Mouse (Mus musculus) frontal cortex, adult 2 months (tissue): ENCODE data around the gene Csf3. TPM values are rescaled to one million over a fixed set of nuclear protein-coding genes. Genes with fewer than 3 reads are reported as not detected.
"Not testable (repeated sequence)": the region's sequence is repeated elsewhere in the genome, so short reads cannot be mapped to it uniquely, and the experiment has no call there.

Experiments used
- DNase-seq, 2 experiments: peaks; one replicate each; pipeline ENCODE4 v3.0.0; 2022; ENCODE audit warnings: low spot score in 1 of 2; ENCODE audit errors: extremely low spot score in 1 of 2
- polyA plus RNA-seq: library from polyadenylated mRNA; depleted of rRNA; stranded (reverse); fragments of >200 nt; gene quantifications from 2 replicates; pipeline ENCODE4 v1.2.3, GENCODE M21; 2012

The Csf3 gene
- polyA plus RNA-seq, 1 experiment = not detected

DNA sequence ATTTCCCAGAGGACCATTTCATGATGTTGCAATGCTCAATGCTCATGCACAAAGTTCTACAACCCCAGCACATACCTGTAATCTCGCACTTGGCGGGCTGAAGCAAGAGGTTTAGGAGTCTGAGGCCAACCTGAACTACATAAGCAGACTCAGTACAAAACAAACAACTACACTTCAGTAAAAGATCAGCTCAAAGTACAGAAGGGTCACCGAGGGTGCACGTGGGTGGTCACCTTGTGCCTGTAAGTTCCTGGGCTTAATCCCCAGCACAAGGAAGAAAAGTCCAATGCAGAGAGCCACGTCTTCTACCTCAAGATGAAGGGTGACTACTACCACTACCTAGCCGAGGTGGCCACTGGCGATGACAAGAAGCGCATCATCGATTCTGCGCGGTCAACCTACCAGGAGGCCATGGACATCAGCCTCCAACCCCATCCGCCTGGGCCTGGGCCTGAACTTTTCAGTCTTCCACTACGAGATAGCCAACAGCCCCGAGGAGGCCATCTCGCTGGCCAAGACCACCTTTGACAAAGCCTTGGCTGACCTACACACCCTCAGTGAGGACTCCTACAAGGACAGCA, 25.0 kb downstream of the Csf3 start:
- DNase-seq = no peak

DNA sequence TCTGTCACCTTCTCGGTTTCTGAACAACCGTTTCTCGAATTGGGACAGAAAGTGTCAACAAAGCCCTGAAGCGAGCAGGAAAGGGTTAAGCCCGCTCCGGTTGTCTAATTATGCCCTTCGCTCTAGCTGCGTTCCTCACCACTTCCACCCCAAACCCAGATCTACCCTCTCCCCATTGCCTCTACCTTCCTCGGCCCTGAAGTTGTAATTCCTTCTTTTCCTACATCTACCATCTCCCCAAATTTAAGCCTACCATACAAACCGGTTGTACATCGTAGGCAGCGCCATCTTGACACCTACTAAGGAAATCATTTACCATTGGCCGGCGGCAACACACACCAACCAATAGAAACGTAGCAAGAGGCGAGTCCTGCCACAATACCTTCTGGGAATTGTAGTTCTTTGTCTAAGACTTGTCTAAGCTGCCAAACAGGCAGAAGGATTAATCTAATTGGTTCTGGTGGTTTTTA, 28.1 kb downstream of the Csf3 start, which contains the start of gene Med24:
Gene Med24, minus strand, starts transcription at position 317 of the 470 bp plus-strand sequence.
- DNase-seq = peak; percentile 91 to 95

DNA sequence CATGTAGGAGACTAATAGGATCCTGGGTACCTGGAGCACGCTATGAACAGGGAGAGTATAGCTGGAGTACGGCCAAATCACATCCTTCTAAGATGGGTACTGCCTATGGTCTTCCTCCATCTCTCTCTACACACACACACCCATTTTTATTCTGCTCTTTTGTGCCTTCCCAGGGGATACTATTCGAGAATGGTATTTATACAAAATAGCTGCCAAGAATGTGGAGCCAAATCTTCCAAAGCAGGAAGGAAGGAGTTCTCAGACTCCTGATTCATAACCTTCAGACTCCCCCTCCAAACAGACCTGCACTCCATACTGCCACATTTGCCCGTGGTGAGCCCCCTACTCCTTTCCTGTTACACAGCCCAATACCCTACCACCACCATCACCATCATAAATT, 29.7 kb downstream of the Csf3 start:
- DNase-seq = no peak

DNA sequence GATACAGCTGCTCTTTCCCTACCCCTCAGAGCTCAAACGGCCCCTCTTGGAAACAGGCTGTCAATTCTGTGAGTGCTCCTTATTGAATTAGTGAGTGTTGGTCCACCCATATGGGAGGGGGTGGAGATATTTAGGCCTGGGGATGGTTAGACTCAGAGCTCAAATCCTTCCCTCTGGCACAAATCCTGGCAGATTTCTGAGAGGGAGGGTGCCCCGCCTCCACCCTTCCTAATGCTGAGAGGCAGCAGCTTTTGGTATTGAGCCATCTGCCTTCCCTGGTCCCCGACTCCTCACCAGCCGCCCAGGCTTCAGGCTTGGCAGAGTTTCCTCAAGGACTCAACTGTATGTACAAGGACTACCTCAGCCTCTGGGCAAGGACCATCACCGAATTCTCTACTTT, 30.1 kb downstream of the Csf3 start:
- DNase-seq = peak in 1 of 2 experiments; percentile 90

DNA sequence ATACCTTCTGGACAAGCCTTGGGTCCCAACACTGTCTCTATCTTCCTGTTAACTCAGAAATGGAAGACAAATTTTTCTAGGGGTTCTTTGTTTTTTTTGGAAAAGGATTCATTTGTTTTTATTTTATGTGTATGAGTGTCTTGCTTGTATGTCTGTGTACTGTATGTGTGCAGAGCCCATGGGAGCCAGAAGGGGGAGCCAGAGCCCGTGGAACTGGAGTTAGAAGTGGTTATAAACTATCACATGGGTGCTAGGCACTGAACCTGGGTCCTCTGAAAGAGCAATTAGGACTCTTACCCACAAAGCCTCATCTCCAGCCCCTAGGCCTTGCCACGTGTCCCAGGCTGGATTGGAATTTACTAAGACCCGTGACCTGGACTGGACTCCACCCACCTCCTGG, 33.0 kb downstream of the Csf3 start:
- DNase-seq = no peak

DNA sequence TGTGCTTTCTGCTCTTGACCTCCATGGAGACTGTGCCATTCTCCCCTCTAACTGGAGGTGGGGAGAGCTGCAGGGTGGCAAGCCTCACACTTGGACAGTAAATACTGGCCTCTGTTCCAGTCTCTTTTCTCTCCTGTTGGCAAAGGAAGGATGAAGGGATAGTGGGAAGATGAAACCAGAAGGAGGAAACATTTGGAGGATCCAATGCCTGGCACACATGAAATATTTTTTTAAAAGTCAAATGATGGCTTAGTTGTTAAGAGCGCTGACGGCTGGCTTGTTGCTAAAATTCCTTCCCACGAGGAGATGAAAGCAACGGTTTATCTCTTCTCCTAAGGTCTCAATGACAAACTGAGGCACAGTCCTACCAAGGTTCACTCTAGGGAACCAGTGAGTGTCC, 34.0 kb downstream of the Csf3 start:
- peak in 1 of 2 experiments; percentile 54 for DNase-seq

DNA sequence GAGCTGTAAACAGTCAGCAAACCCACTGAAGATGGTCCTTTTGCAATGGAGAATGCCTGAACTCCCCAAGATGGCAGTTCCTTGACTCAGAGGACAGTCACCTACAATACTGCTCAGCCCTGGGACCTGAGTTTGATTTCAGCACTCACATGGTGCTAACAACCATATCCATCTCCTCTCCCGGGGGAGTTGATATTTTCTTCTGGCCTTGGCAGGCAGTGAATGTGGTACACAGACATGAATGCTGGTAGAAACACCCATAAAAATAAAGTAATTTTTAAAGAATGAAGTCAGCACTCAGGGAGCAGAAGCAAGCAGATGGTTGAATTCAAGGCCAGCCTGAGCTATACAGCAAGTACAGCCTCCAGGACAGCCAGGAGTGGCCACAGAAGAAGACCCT, 35.1 kb downstream of the Csf3 start:
- no peak for DNase-seq

DNA sequence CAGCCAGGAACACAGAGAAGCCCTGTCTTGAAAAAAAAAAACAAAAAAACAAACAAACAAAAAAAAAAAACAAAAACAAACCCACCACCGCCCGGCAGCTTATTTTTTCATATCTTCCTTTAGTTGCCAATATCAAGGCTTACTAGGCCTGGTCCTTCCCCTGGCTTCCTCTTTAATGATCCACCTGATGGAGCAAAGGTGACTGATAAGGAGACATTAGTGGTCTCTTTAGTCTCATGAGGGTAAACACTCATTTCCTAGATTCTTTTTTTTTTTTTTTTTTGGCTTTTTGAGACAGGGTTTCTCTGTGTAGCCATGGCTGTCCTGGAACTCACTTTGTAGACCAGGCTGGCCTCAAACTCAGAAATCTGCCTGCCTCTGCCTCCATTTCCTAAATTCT, 36.2 kb downstream of the Csf3 start:
- DNase-seq = not testable (repeated sequence)

DNA sequence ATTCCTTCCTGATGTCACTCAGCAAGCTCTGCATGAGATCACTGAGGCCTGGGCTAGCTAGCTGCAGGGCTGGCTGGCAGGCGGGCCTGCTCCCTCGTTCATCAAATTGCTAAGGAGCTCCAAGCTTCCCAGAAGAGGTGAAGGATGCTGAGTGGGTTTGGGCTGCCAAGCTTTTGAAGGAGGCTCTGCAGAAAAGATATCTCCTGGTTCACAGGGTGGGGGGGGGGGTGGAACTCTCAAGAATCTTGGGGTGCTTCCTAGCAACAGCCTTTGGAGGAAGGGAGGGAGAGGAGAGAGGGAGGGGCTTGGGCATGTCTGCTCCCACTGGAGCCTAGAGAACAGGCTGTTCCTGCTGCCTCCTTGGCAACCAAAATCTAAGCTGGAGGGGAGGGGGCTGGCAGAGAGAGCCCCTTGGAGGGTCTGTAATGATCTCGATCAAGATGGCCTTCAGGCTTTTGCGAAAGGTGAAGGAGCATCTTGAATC, 37.4 kb downstream of the Csf3 start:
- DNase-seq = peak in 1 of 2 experiments; percentile 77

DNA sequence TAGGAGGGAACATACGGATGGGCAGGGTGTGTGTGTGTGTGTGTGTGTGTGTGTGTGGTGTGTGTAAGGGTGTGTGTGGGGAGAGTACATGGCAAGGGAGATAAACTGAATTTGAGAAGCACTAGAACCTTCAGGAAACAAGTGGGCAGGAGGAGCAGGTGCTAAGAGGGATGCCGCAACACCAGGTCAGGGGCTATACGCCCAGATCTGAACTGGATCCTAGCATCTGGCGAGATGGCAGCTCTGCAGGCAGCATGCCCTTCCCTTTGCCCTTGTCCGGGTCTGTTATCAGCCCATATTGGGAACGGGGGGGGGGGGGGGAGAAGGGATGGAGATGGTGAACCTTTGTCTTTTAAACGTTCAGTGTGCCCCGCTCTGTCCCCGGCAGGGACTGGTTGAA, 37.9 kb downstream of the Csf3 start:
- no peak for DNase-seq

DNA sequence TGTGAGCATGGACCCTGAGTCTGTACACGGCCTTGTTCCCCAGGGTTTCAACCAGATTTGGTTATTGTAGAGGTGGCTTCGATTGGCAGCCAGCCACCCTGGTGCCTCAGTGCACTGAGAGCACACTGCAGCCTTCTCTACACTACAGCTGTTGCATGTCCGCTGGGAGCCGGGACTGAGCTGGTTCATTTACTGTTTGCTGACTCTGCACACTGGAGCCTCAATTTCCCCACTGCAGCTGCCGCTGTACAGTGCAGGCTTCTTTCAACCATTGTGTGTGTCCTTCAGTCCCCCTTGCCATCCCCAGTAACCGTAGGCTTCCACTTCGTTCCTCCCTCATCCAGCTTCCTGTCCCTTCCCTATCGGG, 38.9 kb downstream of the Csf3 start:
- no peak for DNase-seq

DNA sequence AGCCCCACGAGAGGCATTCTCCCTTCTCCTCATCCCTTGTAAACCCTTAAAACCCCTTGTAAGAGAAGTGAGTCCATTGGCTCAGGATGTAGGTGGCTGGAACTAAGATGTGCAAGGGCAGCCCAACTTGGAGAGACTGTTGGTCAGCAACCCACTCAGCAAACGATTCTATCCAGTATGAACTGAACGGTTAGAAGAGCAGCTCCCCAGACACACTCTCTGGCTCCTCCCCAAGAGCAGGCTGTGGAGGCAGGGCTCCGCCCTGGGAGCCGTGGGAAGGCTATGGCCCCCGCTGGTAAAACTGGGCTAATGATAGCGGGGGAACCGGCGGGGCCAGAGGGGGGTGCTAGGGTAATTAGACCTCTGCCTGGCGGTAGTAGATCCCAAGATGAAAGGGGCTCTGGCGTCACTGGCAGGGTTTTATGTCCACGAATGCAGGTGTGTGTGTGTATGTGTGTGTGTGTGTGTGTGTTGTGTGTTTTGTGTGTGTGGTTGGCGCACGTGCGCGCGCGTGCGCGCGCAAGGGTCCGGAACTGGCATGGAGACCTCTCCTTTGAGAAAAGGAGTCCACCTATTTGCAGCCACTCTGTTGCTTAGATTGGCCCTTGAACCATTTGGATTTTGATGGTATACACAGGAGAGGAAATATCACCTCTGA, 39.5 kb downstream of the Csf3 start, which contains the start of gene Thra:
Gene Thra, plus strand, starts transcription at position 246 of the 658 bp plus-strand sequence.
- DNase-seq = peak in 1 of 2 experiments; percentile 75

DNA sequence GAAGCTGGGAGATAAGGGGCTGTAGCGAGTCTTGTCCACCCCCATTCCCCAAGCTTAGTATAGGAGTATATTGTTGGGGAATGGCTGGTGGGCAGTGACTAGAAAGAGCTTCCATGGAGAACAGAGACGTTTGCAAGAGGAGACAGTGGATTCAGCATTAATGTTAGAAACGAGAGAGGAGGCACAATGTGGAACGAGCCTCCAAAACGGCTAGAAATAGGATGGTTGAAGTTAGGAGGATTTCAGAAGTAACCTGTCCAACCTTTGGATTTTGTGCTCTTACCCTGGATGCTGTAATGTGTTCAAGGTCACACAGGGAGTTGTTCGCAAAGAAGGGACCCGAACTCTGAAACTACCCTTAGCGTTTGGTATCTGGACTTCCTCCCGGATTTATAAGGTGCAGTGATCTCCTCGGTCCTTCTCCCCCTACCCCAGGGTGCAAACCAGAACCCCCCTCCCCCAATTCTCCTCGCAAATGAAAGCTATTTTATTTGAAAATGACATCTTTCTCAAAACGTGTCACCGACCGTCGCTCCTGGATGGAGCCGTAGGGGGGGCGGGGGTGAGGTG, 40.1 kb downstream of the Csf3 start:
- DNase-seq = no peak

DNA sequence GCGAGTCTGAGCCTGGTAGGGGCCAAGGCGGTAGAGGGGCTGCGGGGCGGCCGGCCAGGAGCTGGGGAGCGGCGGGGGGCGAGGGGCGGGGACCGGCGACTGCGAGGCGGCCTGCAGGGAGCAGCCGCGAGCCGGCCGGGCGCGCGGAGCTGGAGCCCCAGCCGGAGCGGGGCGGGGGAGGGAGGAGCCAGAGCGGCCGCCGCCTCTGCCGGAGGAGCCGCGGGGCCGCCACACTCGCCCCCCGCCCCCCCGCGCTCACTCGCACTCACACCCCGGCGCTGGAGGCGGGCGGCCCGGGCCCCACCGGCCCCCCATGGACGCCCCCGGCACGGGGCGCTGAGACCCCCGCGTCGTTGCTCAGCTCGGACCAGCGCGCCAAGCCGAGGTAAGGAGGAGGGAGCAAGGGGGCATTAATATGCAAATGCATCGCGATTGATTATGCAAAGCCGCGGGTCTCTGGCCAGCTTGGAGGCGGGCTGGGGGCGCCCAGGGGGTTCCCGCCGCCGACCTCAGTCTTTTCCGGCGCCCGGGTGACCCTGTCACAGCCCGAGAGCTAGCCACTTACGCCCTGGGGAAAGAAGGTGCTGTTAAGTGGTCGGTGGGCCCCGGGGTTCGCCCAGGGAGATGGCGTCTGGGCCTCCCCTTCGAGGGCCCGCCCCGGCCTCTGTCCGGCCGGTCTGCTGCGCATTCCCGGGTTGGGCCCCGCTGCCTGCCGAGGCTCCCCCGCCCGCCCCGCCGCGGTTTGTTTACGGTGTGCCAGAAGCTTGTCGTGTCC, 40.7 kb downstream of the Csf3 start:
- DNase-seq = no peak

DNA sequence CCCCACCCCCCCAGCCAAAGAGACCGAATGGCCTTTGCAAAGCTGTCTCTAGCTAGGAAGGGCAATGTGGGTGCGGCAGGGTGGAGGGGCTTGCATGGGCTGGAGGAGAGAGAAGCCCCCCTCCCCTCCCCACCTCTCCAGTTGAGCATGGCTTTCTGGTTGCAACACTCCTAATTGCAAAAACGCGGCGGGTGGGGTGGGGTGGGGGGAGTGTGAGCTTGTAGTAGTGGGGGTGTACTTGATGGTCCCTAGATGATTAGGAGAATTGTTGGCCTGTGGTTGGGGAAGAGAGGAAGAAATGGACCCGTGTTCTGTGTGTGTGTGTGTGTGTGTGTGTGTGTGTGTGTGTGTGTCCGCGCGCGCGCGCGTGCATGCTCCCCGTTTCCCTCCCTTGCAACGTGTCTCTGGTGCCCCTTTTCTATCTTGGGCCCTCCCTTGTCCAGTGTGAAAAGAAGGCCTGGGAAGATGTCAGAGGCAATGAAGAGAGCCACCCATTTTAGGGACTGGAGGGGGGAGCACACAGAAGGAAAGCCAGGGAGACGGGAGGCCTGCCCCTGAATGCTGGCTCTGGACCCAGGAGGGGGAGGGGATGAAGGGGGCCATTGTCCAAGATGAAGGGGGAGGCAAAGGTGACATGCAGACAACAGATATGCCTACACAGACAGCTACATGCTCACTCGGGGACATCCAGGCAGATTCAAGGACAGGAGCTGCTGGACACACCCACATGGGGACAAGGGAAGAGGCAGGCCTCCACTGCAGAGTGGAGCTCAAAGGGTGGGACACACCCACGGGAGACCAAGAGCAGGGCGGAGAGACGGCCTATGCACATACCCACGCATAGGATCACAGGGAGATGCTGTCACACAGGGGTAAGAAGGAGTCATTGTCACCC, 41.6 kb downstream of the Csf3 start:
- peak in 1 of 2 experiments; percentile 59 for DNase-seq

DNA sequence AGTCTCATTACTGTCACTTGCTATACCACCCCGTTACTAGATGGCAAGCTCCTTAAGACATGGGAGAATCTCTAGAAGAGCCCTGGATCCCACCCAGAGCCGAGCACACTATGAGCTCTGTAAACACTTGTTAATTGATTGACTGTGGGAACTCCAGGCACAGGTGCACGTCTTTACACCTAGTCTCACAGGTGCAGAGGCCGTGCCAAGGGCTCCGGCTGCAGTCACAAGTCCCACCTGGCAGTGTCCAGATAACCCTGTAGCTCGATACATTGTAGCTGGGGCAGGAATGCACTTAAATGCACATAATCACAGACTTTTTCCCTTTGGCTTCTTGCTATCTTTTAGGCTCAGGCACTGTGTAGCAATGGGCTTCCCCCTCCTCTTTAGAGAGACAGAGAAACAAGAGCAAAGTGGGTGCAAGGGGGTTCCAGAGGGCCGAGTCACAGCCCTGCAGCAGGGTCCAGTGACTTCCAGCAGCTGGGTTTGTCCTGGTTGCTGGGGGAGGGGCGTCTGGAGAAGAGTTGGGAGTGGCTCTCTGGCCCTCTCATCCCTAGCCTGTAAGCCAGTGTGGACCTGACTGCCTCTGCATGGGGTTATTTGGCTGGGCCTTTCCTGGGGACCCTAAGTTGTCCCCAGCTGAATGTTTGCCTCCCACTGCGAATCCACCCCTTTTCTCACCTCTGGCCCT, 42.7 kb downstream of the Csf3 start:
- no peak for DNase-seq

DNA sequence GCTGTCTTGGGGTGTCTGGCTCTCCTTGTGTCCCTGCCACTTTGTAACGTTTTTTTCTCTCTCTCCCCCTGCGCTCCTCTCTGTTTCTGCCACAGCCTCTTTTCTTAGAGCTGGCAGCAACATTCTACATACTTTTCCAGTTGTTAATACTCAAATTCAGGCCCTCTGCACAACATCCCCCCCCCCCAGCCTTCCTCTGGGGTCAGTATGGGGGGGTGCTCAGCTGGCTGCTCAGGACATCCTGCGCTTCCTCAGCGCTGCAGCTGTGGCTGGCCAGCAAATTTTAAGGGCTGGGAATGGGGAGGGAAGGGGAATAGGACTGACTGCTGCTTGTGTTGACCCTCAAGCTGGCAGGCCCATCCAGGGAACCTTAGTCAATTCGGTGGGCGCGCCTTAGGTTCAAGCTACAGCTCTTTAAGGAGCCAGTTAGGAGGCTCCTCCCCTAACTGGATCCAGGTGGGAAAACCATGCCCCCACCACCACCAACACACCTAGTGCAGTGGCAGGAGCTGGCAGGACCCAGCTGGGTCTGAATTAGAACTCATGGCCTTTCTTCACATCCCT, 43.5 kb downstream of the Csf3 start:
- DNase-seq = no peak

DNA sequence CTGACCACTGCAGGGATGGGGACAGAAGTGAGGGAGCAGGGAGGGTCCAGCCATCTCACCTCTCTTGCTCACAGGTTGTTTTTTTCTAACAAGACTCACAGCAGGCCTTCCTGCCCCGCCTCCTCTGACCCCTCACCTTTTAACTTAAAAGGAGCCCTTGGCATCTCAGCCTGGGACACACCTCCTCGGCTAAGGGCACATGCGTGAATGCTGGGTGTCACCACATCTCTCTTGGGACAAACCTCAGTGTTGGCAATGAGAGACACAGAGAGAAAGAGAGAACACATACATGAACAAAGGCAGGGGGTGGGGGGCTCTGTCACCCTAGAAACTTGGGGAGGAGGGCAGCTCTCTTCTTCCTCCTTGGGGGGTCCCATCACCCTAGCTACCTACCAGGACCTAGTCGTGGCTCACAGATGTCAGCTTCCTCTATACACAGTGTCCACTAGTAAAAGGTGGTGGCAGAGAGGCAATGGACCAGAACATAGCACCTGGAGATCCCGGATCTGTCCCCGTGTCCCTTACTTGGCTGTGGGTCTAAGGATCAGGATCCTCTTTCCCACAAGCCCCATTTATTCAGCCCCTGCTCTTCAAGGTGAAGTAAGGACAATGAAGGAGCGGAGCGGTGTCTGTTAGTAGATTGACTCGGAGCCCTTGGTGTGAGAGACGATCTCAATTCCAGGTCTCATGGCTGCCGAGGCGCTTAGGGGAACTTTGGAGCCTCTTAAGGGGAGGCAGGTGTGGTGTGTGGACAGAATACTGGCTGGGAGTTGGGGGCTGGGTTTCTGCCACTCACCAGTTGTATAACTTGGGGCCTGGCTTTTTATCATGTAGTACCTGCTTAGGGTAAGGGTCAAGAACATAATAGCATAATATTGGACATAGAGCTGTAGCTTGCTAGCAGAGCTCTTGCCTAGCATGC, 45.1 kb downstream of the Csf3 start:
- no peak for DNase-seq
